Mouse (Mus musculus): ENCODE measurements around the gene Ippk.

Gene Ippk

DNA sequence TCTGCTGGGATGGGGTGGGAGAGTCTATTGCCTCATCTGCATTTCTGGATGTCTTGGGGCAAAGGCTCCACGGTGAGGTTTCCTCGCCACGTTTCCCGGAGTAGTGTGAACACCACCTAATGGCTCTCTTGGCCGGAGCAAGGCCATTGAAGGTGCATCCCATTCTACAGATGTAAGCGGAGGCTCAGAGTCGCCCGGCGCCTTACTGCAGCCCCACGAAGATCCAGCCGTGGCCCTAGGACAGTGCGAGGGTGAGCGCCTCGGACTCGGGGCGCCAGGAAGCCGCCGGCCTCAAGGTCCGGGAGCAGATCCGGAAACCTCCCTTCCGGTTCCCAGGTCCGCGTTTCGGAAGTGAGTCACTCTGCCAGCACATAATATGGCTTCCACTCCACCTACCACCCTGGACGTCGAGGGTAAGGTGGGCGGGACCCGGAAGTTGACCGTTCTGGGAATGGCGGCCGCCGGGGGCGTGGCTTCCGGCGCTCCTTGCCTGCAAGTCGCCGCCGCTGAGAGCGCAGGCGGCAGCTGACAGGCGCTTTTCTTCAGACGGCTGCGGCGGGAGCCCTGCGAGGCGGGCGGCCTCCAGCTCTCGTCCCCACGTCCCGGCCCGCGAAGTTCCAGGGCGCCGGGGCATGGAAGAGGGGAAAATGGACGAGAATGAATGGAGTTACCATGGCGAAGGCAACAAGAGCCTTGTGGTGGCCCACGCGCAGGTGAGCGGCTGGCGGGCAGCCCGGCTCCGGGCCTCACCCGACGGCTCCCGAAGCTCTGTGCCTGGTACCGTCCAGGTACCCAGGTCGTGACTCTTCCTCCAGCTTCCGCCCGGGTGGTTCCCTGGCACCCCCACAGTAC is at the start of gene Ippk:
TSS of gene Ippk (plus strand) at position 496 of the 852 bp plus-strand sequence.
- DNase-seq, result peak; percentile 99

DNA sequence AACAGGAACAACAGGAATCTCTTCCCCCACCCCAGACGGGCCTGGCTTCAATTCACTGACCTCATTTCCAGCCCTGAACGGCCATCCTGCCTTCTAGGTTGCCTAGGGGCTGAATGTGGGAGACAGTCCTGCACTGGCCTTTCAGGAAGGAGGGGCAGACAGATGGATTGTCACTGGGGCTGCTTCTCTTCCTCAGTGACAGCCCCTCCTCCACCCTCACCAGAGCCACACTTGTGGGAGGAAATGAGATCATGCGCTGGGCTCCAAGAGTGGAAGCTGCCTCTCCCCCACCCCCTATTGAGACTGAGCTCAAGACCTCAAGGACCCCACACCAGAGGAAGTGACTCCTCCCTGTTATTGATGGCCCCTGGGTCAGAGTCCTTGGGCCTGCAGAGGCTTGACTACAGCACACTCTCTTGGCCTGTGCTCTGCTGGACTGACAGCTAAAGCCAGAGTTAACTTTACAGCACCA is 49.6 kb upstream of the Ippk start:
- DNase-seq, result peak; percentile 91

DNA sequence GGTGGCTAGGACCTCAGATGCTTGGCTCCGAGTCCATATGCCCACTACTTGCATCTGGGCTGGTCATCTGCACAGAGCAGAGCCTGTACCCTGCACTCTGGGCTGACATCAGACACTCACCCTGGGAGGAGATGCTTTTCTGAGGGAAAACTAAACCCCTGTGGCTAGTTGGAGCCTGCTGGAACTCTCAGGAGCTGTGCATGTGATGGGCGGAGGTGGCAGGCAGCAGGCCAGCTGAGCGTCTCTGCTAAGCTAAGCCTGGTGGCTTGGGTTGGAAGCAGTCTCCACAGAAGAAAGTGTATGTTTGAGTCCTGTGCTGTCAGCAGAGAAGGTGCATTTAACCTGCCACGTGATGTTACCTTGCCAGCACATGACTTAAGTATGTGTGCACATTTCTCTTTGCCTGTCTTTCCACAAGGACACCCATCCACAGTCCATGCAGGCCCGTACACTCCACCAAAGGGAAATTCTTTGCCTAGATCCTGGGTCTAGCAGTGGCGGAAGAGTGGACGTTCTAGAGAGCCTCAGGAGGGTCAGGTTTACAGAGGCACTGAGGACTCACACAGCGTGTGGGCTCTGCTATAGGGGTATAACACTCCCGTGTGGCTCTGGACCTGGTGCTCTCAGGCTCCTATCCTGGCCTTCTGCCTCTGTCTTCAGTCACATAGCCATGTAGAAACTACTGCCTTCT is 48.5 kb upstream of the Ippk start:
- DNase-seq, result no peak

DNA sequence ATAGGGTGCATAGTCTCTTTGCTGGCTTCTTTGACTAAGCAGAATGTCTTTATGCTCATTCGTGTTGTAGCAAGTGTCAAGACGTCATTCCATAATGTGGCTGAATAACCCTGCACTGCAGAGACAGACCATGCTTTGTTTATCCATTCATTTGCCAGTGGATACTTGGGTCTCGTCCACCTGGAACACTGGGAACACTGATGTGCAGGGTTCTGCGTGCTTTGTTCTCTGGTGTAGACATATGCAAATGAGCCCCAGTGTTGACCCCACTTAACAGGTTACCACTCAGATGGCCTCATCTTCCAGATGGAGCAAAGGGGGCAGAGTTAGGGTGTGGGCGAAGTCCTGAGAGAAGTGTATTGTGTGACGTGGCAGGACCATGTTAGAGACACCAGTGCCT is 46.7 kb upstream of the Ippk start:
- DNase-seq, result no peak

DNA sequence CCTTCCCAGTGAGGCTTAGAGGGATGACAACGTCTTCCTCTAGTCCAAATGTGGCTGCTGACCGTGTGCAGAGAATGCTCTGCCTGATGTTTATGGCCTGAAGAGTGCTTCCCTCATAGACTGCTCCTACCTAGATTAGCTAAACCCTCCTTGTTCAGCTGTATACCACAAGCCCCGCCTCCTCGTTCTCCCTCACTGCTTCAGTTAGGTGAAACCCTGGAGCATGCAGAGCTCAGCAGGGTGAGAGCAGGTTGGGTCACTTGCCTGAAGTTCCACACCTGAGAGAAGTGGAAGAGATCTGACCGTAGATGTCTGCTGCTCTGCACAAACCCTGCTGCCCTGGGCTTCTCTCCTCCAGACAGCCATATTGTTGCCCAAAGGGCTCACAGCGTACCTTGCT is 46.3 kb upstream of the Ippk start:
- peak; percentile 68 for DNase-seq

DNA sequence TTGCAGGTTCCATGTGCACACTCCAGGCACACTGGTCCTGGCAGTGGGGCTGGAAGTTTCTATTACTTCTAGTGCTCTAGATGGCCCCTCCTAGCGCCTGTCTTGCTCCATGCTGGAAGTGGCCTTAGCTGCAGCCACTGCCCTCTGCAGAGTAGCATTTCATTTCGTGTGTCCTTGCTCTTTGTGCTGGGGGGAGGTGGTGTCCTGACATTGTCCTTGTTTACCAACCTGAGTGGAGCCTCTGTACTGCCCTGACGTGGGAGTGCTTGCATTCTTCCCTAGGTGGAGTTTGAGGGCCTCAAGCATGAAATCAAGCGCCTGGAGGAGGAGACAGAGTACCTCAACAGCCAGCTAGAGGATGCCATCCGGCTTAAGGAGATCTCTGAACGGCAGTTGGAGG is 43.4 kb upstream of the Ippk start:
- no peak for DNase-seq

DNA sequence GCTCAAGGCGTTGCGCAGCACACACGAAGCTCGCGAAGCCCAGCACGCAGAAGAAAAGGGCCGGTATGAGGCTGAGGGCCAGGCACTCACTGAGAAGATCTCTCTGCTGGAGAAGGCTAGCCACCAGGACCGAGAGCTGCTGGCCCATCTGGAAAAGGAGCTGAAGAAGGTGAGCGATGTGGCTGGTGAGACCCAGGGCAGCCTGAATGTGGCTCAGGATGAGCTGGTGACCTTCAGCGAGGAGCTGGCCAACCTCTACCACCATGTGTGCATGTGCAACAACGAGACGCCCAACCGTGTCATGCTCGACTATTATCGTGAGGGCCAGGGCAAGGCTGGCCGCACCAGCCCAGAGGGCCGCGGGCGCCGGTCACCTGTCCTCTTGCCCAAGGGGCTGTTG is 41.7 kb upstream of the Ippk start:
- no peak for DNase-seq

DNA sequence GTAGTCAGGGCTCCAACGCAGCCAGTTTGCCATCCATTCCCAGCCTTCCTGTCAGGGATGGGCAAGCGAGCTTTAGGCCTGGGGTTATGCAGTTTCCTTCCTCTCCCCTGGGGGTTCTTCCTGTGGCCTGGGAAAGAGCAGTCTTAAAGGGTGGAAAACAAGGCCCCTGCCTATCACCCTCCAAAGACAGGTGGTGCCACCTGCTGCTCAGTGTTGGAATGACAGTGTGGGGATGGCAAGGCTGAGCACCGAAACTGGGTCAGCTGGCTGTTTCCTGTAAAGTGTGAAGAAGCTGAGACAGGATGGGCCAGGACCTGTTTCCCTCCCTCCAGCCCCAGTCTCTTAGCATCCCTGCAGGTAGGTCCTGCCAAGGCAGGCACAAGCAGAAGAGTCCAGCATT is 39.8 kb upstream of the Ippk start:
- DNase-seq, result peak; percentile 91

DNA sequence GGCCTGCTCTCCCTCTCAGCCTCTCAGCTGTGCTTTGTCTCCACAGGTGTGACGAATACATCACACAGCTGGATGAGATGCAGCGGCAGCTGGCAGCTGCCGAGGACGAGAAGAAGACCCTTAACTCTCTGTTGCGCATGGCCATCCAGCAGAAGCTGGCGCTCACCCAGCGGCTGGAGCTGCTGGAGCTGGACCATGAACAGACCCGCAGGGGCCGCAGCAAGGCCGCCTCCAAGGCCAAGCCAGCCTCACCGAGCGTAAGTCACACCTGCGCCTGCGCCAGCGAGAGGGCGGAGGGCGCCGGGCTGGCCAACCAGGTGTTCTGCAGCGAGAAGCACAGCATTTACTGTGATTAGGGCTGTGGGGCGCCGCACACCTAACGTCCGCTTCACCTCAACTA is 38.1 kb upstream of the Ippk start:
- DNase-seq, result no peak

DNA sequence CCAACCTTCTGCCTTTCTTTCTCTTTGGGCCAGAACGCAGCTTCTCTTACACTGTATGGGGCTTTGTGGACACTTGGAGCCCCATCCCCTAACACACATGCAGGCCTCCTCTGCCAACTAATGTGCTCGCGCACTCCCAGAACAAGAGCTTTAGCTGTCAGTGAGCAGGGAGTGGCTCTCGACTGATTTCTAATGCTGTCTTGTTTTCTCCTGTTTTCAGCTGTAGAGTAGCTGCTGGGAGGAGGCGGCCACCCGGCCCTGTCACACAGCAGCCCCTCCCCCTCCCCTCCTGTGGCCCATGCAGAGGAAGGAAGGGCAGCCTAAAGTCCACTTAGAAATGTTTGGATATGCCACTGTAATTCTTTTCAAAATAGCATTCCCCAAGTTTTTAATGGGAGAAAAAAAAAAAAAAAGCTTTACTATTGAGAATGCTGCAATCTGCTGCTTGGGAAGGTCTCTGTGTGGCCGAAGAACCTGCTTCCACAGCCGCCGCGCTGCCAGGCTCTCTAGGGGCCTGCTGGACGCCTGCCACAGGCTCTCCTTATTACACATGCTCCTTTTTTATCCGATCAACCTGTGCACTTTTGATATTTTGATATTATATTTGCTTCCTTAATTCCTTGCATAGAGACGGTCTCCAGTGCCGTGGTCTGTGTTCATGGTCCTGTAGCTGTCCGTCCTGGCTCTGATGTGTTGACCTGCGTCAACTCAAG is 36.1 kb upstream of the Ippk start:
- DNase-seq, result peak; percentile 81

DNA sequence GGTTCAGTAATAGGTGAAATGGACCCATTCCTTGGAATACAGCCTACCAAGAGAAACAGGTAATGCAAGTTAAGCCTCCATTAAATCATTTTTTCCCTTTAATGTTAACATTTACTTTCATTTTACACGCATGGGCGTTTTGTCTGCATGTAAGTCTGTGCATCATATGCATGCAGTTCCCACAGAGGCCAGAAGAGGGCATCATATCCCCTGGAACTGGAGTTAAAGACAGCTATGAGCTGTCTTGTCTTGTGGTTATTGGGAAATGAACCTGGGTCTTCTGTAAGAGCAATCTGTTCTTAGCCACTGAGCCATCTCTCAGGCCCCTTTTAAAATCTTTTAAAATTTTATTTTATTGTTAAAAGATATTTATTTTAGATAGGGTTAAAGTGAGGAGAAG is 29.7 kb upstream of the Ippk start:
- DNase-seq, result no peak

DNA sequence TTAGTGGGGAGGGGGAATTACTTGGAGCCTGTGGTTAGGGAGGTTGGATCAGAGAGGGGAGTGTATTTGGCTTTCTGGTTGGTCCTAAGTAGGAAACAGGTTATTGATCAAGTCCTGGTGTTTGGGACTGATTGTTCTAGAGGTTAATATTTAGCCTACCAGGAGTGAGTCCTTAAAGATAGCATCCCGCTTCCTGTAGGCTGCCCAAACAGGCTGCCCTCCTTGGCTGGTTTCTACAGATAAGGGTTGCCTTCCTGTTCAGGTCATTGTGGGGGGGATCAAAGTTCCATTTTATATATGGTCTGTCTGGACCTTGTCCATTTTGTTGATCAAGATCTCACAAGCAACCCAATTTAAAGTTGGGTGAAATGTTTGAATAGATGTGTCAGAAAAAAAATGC is 27.5 kb upstream of the Ippk start:
- DNase-seq, result no peak

DNA sequence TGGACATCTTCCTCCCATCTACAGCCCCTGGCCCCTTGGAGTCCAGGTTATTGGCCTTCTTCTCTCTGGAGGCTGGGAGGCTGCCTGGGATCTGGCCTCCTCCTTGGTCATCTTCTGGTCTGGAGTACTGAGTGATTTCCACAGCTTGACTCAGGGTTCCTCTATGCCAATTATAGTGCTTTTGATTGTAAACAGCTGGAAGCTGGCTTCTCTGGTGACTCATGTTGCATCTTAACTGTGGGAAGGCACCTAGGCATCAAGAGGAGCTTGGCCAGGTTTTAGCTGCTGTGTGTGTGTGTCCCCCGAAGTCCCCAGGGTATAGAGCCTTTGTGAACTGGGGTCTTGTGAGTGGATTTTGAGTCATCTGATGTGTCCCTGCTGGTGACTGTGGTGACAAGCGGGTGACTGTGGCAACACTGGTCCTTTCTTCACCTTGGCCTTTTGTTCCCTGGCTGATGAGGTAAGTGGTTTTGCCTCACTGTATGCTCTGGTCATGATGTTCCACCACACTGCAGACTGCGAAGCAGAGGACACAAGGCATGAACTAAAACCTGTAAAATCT is 26.1 kb upstream of the Ippk start:
- DNase-seq, result no peak

DNA sequence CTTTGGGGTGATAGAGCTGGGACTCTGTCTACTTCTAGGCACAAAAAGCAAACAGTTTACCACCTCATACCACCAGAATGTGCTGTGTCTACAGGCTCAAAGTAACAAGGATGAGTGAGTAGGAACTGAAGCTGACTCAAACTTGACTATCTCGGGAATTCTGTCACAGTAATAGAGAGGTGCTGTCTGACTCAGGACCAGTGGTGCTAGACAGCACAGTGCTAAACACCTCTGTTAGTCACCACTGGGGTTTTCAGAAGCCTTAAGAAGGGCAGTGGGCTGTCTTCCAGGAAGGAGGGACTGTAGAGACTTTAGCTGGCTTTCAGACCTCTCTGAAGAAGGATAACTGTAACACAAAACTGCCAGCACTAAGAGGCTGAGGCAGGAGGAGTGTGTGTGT is 24.3 kb upstream of the Ippk start:
- no peak for DNase-seq

DNA sequence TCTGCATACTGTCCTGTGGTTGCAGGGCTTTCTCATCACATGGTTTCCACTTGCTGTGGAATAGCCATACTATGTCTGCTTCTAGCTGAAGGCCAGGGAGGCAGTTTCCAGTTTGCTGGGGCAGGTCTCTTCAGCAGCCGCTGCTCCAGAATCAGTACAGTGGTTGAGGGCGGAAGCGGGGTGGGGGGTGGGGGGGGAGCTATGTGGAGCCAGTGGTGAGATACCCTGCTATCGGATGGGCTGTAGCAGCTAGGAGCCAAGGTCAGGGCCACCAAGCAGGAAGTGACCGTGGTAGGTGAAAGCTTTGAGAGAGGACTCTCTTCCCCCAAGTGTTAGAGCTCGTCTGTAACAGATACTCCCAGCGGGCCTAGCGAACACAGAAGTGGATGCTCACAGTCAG is 22.9 kb upstream of the Ippk start:
- no peak for DNase-seq

DNA sequence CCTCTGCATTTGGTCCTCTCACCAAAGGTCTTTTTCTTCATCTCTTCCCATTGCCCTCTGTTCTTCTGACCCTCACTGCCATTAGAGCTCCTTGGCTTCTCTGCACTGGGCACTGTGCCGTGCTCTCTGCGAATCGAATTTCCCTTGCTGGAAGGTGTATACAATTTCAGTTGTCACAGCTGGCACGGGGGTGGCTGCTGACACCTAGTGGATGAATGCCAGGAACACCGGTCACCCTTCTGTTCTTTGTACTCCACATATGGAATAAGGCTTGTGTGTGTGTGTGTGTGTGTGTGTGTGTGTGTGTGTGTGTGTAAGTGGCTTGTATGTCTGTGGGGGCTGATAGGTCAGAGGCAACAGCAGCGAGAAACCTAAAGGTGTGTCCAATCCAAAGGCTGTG is 20.9 kb upstream of the Ippk start:
- DNase-seq, result peak; percentile 49

DNA sequence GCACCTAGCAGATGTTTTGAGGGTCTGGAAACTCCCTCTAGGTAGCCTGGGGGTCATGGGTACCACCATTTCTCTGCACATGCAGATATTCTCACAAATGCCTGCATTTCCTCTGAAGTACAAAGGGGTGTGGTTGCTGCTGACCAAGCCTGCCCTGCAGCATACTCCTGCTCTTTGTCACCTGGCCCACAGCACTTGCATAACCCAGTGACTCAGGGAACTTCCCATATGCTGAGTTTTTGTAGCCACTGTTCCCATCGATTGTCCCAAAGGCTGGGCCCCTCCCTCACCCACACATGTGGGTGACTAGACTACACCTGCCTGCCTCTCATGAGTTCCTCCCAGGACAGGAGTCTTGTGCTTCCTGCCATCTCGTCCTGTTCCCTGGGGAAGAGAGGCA is 18.4 kb upstream of the Ippk start:
- DNase-seq, result no peak

DNA sequence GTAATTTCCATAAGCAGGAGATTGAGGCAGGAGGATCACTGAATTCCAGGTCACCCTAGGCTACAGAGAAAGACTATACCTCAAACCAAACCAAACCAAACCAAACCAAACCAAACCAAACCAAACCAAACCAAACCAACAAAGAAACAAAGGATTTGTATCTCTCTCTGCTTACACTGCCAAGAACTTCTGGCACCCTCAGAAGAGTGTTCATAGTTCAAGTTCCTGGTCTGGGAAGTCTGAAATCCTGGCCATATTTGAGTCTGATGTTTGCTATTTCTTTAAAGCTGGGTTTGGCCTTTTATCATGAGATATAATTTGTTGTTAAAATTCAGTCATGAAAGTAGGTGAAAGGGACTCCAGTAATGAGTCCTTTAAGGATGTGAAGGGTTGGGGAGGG is 13.3 kb upstream of the Ippk start:
- no peak for DNase-seq

DNA sequence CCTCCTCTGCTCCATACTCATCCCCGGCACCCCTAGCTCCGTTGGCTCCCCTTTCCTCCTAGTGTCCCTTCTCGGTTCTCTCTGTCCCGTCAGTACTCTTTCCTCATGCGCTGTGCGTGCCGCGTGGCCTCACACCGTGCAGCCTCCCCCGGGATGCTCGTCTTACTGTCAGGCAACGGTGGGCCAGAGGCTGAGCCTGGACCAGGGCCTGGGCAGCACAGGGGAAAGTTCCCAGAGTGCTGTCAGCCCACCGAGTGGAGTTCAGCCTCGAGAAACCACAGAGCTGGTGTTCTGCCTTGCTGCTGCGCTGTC is 513 bp downstream of the Ippk start:
- no peak for DNase-seq

DNA sequence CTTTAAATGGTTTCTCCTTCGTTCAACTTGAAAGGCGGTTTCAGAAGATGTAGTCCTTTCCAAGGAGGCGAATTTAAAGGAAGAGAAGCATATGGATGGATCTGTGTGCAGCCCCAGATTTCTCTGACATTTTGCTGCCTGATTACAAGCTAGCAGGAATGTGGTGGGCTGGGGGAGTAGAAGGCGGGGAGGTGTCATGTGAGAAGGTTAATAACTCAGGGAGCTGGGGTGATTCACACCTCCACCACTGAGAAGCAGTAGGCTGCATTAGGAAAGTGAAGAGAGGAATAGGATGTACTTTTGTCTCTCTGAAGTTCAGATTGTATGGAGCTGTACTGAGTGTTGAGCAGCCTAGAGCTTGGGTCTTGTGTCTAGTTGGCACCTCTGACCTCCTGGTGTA is 910 bp downstream of the Ippk start:
- DNase-seq, result no peak

DNA sequence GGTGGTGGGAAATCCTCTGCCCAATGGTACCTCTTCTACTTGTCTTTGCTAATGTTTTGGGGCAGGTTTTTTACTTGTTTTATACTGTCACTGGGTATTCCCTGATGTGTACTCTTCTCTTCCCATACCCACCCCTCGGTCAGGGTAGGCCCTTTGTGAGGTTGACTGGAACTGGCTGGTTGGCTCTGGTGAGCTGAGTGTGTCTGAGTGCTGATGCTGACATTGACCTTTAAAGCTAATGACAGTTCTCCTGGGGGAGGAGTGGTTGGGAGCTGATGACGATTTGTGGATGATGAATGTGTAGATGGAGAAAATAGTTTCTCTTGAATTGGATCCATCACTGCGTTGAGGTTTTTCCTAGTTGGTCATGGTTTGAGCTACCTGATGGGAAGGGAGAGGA is 5.7 kb downstream of the Ippk start:
- DNase-seq, result no peak

DNA sequence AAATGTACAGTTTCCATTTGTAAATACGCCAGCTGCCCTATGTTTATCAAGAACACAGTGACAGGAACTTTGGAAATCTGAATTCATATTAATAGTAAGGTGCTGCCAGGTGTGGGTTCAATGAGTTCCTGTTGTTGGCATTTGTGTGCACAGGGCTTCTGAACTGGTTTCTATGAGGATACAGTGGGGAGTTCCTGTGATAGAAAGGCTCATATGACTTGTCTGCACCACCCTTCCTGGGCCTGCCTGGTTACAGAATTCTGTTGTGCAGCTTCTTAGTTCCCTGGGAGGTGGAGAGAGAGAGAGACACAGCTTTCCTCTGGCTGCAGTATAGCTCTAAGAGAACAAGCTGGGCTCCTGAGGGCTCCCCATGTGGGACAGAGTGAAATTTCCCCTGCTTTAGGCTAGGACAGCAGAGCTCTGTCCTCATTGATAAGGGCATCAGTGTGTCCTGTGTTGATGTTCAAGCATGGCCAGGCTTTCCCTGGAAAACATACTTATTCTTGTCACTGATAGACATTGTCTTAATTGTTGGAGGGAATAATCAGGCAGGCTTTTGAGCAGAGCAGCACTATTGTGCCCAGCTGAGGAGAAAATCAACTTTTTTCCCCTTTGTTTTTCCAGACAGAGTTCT is 7.1 kb downstream of the Ippk start:
- no peak for DNase-seq

DNA sequence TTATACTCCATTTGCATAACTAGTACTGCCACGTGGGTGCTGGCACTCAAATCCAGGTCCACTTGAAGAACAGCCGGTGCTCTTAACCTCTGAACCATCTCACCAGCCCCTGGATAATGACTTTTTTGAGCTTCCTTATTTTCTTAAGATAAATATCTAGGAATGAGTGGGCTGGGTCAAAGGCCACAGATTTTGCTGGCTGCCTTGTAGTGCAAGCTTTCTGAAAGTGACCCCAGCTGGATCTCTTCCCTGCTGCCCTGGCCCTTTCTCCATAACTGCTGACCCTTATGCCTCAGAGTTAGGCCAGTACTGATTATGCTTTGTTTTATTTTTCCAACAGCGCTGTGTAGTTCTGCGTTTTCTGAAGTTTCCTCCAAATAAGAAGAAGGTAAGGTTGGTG is 9.5 kb downstream of the Ippk start:
- DNase-seq, result peak; percentile 58
